Mouse (Mus musculus): ENCODE results near the gene Rexo5.

DNA sequence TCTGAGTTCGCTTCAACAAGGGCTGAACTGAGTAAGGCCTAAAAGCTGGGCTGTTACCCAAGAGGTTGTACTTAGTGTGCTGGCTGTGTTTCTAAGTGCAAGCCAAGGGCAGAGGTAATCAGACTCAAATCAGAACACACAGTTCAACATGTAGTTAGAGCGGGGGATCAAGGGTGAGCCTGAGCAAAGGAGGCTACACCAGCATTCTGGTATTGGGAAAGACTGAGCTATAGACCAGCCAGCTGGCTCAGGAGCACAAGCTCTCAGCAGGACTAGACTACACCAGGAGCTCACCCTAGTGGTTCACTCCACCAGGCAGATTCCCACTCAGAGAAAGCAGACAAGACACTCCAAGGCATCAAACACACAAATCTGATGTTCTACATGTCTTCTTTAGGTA is 10.4 kb upstream of the Rexo5 start:
- TF ChIP-seq FOSL1 (IDR thresholded peaks at IDR 0.05; ENCODE audit: insufficient read depth, low read length, poor library complexity, severe bottlenecking), result no peak
- TF ChIP-seq CTCF (IDR thresholded peaks at IDR 0.05; ENCODE audit: control insufficient read depth, insufficient read depth, insufficient read length), result no peak

Measured in C2C12 (cell line).